Mouse (Mus musculus): ENCODE measurements at regions not wholly inside any gene's neighbourhood (a gene's known extent, or its start where the extent isn't known, plus 50 kb on each side); places are given as distances from the start of the nearest gene placed in this dataset.

DNA sequence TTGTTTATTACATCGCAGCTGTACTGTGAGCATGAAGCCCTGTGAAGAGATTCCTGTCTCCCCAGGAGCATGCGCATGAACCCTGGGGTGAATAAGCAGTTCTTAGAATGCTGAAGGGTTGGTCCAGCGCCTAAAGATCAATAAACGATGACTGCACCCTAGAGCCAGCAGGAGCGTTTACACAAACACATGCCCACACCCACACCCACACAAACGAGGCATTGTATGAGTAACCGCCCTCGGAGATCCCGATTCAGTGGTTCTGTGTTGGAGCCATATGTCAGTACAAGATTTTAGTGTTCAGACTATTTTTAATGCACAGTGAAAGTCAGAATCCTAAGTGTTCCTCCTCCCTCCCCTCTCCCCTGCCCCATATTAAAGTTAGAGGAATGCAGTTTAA lies 57.3 kb downstream of the Edn1 start:
- Histone ChIP-seq H3K27me3 (replicated peaks) (no peaks in the 10 kb centered on the region), H3K4me1 (no peaks in the 10 kb centered on the region), H3K4me3 (no peak overlapping the region), H3K9ac (no peak overlapping the region), H3K9me3 (replicated peaks) (no peaks in the 10 kb centered on the region), H3K36me3 (no peaks in the 10 kb centered on the region), H3K4me2 (no peak overlapping the region), H3K27ac (no peak overlapping the region)
- ATAC-seq = no peak
- WGBS (ENCODE audit: insufficient replicate concordance) = 68% methylated on average over 9 of the region's 9 CpGs

DNA sequence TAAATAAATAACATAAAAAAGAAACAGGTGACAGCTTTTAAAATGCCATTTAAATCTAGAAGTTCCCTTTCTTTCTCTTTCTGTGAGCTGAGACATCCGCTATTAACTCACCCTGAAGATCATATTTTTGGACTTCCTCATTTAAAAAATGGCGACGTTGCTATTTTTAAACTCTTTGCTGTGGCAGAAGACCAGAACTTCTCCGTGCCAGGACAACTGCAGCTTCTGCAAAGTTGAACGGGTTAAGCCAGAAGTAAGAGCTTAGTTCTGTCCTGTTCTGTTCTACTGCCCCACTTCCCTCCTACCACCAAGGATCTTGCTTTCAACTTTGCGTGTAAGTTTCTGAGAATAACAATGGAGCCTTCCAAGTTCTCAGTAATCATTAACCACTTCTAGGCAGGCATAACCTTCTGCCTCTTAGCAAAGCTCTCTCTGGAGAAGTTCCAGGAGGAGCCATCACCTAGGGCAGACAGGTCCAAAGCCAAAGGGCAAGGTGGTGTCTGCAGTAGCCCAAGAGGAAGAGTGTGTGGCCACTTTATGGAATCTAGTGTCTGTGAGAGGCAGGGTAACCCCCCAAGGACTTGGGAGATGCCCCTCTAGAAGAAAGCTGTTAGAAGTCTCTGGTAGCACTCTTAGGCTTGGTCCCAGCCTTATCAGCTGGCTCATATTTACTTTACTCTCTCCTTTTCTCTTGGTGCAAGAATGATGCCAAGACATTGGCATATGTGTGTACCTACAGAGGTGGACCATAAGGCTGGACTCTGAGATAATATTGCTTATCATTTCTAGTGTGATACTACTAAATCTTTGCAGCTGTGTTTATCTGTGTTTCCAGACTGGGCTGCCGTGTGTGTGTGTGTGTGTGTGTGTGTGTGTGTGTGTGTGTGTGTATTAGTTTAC lies 66.6 kb downstream of the Edn1 start:
- Histone ChIP-seq H3K9ac (no peak overlapping the region), H3K4me2 (no peak overlapping the region), H3K4me1 (no peaks in the 10 kb centered on the region), H3K27ac (no peak overlapping the region), H3K4me3 (no peak overlapping the region), H3K27me3 (replicated peaks) (no peaks in the 10 kb centered on the region), H3K36me3 (no peaks in the 10 kb centered on the region), H3K9me3 (replicated peaks) (no peaks in the 10 kb centered on the region)
- ATAC-seq = no peak
- WGBS (ENCODE audit: insufficient replicate concordance) = 28% methylated on average over 7 of the region's 7 CpGs

DNA sequence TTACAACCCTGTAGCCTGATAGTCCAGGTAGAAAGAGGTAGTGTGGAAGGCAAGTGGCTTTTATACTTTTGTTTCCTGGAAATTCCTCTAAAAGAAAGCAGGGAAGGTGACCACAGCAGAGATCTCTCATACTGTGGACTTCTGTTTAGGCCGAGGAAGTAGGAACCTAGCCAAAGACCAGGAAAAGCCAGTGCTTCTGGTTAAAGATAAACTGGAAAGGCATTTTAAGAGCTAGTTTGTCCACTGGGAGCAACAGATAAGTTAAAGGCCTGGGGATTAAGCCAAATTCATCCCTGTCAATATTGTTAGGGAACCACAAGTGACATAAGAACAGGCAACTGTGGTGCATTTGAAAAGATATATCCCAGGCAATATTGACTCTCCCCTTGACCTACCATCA lies 68.5 kb downstream of the Edn1 start:
- WGBS (ENCODE audit: insufficient replicate concordance) = 38% methylated on average over 1 of the region's 1 CpGs
- ATAC-seq = no peak

DNA sequence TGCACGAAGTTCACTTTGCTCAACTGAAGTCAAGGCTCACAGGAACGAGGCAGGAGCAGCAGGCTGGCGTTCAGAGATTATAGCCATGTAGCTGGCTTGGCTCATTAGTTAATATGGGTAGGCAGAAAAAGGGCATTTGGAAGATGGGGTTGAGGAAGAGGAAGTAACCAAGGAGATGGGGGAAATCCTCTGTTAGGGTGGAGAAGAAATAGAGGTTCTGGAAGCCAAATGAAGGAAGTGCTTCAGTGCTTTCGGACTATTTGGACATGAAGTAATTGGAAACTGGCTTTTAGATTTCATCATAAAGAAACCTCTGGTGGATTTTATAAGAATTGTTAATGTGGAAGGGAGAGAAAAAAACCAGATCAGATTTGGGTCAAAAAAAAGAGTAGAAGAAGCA lies 70.9 kb downstream of the Edn1 start:
- no peaks in the 10 kb centered on the region for H3K9me3 ChIP-seq (replicated peaks)
- H3K36me3 ChIP-seq = no peaks in the 10 kb centered on the region
- H3K27me3 ChIP-seq (replicated peaks) = no peaks in the 10 kb centered on the region
- WGBS (ENCODE audit: insufficient replicate concordance) = 69% methylated on average over 4 of the region's 4 CpGs
- no peak overlapping the region for H3K4me2 ChIP-seq
- H3K9ac ChIP-seq = no peak overlapping the region
- H3K27ac ChIP-seq = no peak overlapping the region
- H3K4me1 ChIP-seq = no peaks in the 10 kb centered on the region
- no peak overlapping the region for H3K4me3 ChIP-seq
- no peak for ATAC-seq

More for the DNA sequence above, 68.5 kb downstream of the Edn1 start:
- Histone ChIP-seq H3K4me3 (no peak overlapping the region), H3K9me3 (replicated peaks) (no peaks in the 10 kb centered on the region), H3K36me3 (no peaks in the 10 kb centered on the region), H3K4me1 (no peaks in the 10 kb centered on the region), H3K27me3 (replicated peaks) (no peaks in the 10 kb centered on the region), H3K27ac (no peak overlapping the region), H3K4me2 (no peak overlapping the region), H3K9ac (no peak overlapping the region)

DNA sequence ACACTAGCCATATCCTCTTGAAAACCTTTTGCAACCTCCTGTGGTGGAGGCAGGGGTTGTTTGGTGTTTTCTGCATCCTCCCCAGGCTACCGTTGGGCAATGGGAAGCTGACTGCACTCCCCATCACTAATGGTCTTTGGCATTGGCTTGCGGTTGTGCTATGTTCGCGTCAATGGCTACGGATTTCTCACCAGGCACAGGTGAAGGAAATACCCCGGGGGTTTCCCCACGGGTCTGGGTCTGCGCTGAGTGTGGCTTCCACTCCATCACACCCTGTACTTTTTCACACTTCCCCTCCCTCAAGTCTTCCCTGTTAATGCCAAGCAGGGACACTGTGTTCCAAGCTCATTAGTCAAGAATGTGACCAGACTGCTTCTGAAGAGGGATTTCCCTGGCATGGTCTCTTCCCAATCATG lies 72.9 kb downstream of the Edn1 start:
- 59% methylated on average over 8 of the region's 8 CpGs for WGBS (ENCODE audit: insufficient replicate concordance)
- no peak for ATAC-seq

DNA sequence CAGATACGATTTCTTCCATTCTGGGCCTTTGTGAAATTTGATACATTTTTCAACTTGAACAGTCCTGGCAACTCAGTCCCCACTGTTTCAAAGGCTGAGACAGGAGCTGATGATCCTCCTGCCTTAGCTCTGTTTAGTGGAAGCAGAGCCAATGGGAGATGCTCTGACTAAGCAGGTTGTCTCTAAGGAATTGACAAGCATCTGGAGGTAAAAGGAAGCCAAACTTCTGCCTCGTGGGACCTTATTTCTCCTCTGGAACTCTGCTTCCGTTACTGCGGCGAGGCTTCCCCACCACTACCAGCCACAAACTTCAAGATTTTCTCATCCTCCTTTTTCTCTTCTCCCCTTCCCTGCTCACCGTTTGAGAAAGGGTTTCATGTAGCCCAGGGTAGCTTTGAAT lies 78.4 kb downstream of the Edn1 start:
- no peak for ATAC-seq
- H3K4me2 ChIP-seq = no peak overlapping the region
- H3K36me3 ChIP-seq = no peaks in the 10 kb centered on the region
- no peaks in the 10 kb centered on the region for H3K27me3 ChIP-seq (replicated peaks)
- H3K4me3 ChIP-seq = no peak overlapping the region
- H3K9me3 ChIP-seq (replicated peaks) = no peaks in the 10 kb centered on the region
- no peaks in the 10 kb centered on the region for H3K4me1 ChIP-seq
- no peak overlapping the region for H3K9ac ChIP-seq
- no peak overlapping the region for H3K27ac ChIP-seq
- WGBS (ENCODE audit: insufficient replicate concordance) = 58% methylated on average over 6 of the region's 6 CpGs

More for the DNA sequence above, 72.9 kb downstream of the Edn1 start:
- Histone ChIP-seq H3K4me2 (no peak overlapping the region), H3K36me3 (no peaks in the 10 kb centered on the region), H3K9me3 (replicated peaks) (no peaks in the 10 kb centered on the region), H3K4me1 (no peaks in the 10 kb centered on the region), H3K4me3 (no peak overlapping the region), H3K9ac (no peak overlapping the region), H3K27ac (no peak overlapping the region), H3K27me3 (replicated peaks) (no peaks in the 10 kb centered on the region)

DNA sequence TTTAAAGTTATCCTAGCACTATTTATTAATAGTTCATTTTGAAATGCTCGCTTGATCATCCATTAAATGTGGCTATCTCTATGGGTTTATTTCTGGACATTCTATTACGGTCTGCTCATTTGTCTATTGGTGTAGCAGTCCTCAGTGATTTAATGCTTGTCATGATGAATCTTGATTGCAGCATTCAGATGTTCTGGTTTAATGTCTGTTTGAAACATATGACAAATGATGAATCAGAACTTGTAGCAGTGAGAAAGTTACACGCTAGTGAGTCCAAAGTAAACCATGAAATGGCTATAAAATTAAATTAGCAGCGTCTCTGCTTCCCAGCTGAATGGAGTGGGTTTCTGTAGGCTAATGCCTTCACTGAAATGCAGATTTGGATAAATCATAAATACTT lies 81.8 kb downstream of the Edn1 start:
- Histone ChIP-seq H3K27me3 (replicated peaks) (no peaks in the 10 kb centered on the region), H3K4me2 (no peak overlapping the region), H3K9ac (no peak overlapping the region), H3K27ac (no peak overlapping the region), H3K36me3 (no peaks in the 10 kb centered on the region), H3K9me3 (replicated peaks) (no peaks in the 10 kb centered on the region), H3K4me3 (no peak overlapping the region), H3K4me1 (no peaks in the 10 kb centered on the region)
- 68% methylated on average over 4 of the region's 4 CpGs for WGBS (ENCODE audit: insufficient replicate concordance)
- no peak for ATAC-seq

DNA sequence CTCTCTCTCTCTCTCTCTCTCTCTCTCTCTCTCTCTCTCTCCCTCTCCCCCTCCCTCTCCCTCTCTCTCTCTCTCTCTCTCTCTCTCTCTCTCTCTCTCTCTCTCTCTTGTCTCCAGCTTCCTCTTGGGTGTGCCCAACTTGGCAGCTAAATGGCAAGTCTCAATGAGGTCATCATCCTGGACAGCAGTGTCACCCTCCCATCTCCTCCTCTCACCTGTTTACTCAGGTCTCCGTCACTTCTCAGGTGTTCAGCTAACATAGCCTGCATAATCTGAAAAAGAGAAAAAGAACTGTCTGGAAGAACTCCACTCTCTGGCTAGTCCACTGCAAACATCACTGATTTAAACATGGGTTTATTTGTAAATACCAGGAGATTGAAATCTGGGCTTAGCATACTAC lies 89.1 kb downstream of the Edn1 start:
- H3K4me3 ChIP-seq = no peak overlapping the region
- ATAC-seq = no peak
- no peaks in the 10 kb centered on the region for H3K36me3 ChIP-seq
- H3K4me2 ChIP-seq = no peak overlapping the region
- no peaks in the 10 kb centered on the region for H3K27me3 ChIP-seq (replicated peaks)
- H3K4me1 ChIP-seq = no peaks in the 10 kb centered on the region
- no peaks in the 10 kb centered on the region for H3K9me3 ChIP-seq (replicated peaks)
- H3K9ac ChIP-seq = no peak overlapping the region
- H3K27ac ChIP-seq = no peak overlapping the region
- 59% methylated on average over 1 of the region's 1 CpGs for WGBS (ENCODE audit: insufficient replicate concordance)

DNA sequence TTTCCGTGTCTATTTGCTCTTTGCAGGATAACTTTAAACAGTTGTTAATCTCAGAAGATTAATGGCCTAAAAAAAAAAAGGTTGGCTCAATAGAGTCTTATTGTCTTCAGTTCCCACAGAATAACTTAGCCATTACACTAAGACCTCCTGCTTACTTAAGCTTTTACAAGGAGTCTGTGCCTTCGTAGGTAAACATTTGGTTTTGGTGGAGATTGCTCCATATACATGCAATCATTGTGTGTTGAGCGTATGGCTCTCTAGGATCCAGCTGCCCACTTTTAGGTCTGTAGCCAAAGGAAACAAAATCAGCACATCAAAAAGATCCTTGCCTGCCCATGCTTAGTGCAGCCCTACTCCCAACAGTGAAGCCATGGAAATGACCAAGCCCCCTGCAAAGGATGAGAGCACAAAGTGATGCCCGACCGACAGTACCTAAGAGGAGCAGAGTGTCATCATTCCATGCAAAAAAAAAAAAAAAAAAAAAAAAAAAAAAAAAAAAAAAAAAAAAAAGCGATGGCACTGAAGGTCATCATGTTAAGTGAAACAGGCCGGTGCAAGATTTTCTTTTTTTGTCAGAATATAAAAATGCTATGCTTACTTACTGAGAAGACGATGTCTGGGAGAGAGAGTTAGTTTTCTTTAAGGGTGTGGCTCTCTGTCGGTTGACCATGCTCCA lies 90.2 kb downstream of the Edn1 start:
- Histone ChIP-seq H3K27me3 (replicated peaks) (no peaks in the 10 kb centered on the region), H3K9me3 (replicated peaks) (no peaks in the 10 kb centered on the region), H3K4me1 (no peaks in the 10 kb centered on the region), H3K36me3 (no peaks in the 10 kb centered on the region), H3K9ac (no peak overlapping the region), H3K27ac (no peak overlapping the region), H3K4me3 (no peak overlapping the region), H3K4me2 (no peak overlapping the region)
- no peak for ATAC-seq
- WGBS (ENCODE audit: insufficient replicate concordance) = 67% methylated on average over 9 of the region's 9 CpGs

DNA sequence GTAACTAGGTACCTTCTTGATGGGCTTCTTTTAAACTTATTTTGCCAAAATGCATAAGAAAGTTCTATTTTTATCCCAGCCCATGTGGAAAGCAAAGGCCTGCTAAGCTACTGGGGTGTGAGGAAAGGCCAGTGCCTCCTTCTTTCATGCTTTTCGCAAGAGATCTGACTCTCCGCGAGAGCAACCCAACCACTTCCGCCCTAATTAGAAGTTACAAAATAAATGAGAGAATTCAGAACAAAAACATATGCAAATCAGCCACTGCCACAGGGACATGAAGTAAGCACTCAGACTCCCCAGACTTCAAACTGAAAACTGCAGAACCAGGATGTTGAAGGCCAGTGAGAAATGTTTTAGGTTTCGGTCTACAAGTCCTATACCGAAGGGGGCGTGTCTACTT lies 91.4 kb downstream of the Edn1 start:
- Histone ChIP-seq H3K9me3 (replicated peaks) (no peaks in the 10 kb centered on the region), H3K36me3 (no peaks in the 10 kb centered on the region), H3K27me3 (replicated peaks) (no peaks in the 10 kb centered on the region), H3K4me3 (no peak overlapping the region), H3K4me1 (no peaks in the 10 kb centered on the region), H3K4me2 (no peak overlapping the region), H3K27ac (no peak overlapping the region), H3K9ac (no peak overlapping the region)
- no peak for ATAC-seq
- 89% methylated on average over 7 of the region's 7 CpGs for WGBS (ENCODE audit: insufficient replicate concordance)

DNA sequence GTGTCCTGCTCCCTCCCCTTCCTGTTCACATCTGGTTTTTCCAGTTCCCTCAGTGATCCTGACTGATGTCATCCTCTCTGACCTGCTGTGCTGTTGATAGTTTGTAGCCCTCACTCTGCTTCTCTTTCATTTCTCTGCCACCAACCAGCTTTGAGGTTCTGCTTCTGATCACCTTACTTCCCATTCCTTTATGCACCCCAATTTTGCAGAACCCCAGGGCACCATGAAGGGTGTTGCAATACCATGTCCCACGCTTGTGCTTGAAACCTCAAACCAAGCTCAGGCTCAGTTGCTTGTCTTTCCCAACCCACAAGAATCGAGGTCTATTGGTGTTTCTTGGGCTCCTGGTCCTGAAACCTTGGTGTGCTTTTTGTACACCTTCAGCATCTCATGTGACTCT lies 93.3 kb downstream of the Edn1 start:
- H3K9me3 ChIP-seq (replicated peaks) = no peaks in the 10 kb centered on the region
- no peak overlapping the region for H3K27ac ChIP-seq
- H3K9ac ChIP-seq = no peak overlapping the region
- no peak overlapping the region for H3K4me3 ChIP-seq
- no peaks in the 10 kb centered on the region for H3K36me3 ChIP-seq
- H3K4me1 ChIP-seq = no peaks in the 10 kb centered on the region
- ATAC-seq = no peak
- no peaks in the 10 kb centered on the region for H3K27me3 ChIP-seq (replicated peaks)
- 28% methylated on average over 2 of the region's 2 CpGs for WGBS (ENCODE audit: insufficient replicate concordance)
- H3K4me2 ChIP-seq = no peak overlapping the region

DNA sequence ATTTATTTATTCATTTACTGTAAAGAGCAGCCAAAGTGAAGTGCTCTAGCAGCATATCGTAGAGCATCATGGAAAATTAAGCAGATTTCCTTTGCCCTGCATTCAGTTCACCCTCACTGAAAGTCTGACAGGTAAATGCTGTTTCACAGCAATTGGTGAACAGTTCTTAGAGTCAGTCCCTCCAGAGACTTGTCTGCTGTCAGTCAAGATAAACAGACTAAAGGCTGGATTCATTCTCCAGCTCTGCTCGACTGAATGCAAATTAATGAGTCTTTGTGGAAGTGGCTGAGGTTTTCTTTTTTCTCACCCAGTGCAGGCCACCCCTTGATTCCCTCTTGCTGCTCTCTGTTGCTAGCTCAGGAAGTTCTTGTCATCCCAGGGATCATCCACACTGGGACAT lies 100.2 kb downstream of the Edn1 start:
- no peak for ATAC-seq
- no peak overlapping the region for H3K4me3 ChIP-seq
- no peaks in the 10 kb centered on the region for H3K4me1 ChIP-seq
- H3K9me3 ChIP-seq (replicated peaks) = no peaks in the 10 kb centered on the region
- H3K27ac ChIP-seq = no peak overlapping the region
- no peak overlapping the region for H3K9ac ChIP-seq
- no peak overlapping the region for H3K4me2 ChIP-seq
- no peaks in the 10 kb centered on the region for H3K36me3 ChIP-seq
- WGBS (ENCODE audit: insufficient replicate concordance) = 43% methylated on average over 2 of the region's 2 CpGs
- no peaks in the 10 kb centered on the region for H3K27me3 ChIP-seq (replicated peaks)
